Mouse (Mus musculus) lung, postnatal 36 days (tissue): Measurements from ENCODE around the gene Pid1.
A peak's percentile ranks its signal among the peaks of the same experiment; 100 is the strongest.
"Not testable (repeated sequence)": the region's sequence is repeated elsewhere in the genome, so short reads cannot be mapped to it uniquely, and the experiment has no call there.

Experiments used
- DNase-seq: peaks from one replicate; pipeline ENCODE4 v3.0.0; 2022; ENCODE audit warnings: mixed read lengths

The Pid1 gene

GRCm38 (mm10) chr1:84271712-84272200 is 92.2 kb downstream of the Pid1 start:
- DNase-seq = no peak

- DNase-seq = no peak
These were observed 106.3 kb downstream of the Pid1 start for GRCm38 (mm10) chr1:84257656-84258055.

GRCm38 (mm10) chr1:84254361-84254760 is 109.6 kb downstream of the Pid1 start:
- DNase-seq = no peak

- DNase-seq = no peak
These were observed 110.1 kb downstream of the Pid1 start for GRCm38 (mm10) chr1:84253838-84254237.

GRCm38 (mm10) chr1:84251205-84251604 is 112.8 kb downstream of the Pid1 start:
- peak; percentile 9 for DNase-seq

GRCm38 (mm10) chr1:84250770-84251169 is 113.2 kb downstream of the Pid1 start:
- peak; percentile 24 for DNase-seq

- DNase-seq = no peak
These were observed 114.1 kb downstream of the Pid1 start for GRCm38 (mm10) chr1:84249772-84250338.

- peak; percentile 12 for DNase-seq
These were observed 116.9 kb downstream of the Pid1 start for GRCm38 (mm10) chr1:84247111-84247510.

- DNase-seq = peak; percentile 42
These were observed 122.7 kb downstream of the Pid1 start for GRCm38 (mm10) chr1:84241192-84241828.

- DNase-seq = no peak
These were observed 123.8 kb downstream of the Pid1 start for GRCm38 (mm10) chr1:84240203-84240602.

- no peak for DNase-seq
These were observed 133.5 kb downstream of the Pid1 start for GRCm38 (mm10) chr1:84230431-84230830.

- DNase-seq = peak; percentile 65
These were observed 138.4 kb downstream of the Pid1 start for GRCm38 (mm10) chr1:84225626-84226025.

- no peak for DNase-seq
These were observed 141.9 kb downstream of the Pid1 start for GRCm38 (mm10) chr1:84222051-84222450.

GRCm38 (mm10) chr1:84218605-84219004 is 145.4 kb downstream of the Pid1 start:
- peak; percentile 20 for DNase-seq

- DNase-seq = no peak
These were observed 146.2 kb downstream of the Pid1 start for GRCm38 (mm10) chr1:84217777-84218176.

- no peak for DNase-seq
These were observed 152.5 kb downstream of the Pid1 start for GRCm38 (mm10) chr1:84211507-84211906.

- not testable (repeated sequence) for DNase-seq
These were observed 158.2 kb downstream of the Pid1 start for GRCm38 (mm10) chr1:84205746-84206145.

- no peak for DNase-seq
These were observed 160.5 kb downstream of the Pid1 start for GRCm38 (mm10) chr1:84203494-84203893.

GRCm38 (mm10) chr1:84199890-84200289 is 164.1 kb downstream of the Pid1 start:
- DNase-seq = no peak

GRCm38 (mm10) chr1:84198887-84199286 is 165.1 kb downstream of the Pid1 start:
- peak; percentile 30 for DNase-seq

GRCm38 (mm10) chr1:84192167-84192566 is 171.8 kb downstream of the Pid1 start:
- no peak for DNase-seq

GRCm38 (mm10) chr1:84189446-84189845 is 174.5 kb downstream of the Pid1 start:
- DNase-seq = peak; percentile 14

GRCm38 (mm10) chr1:84186756-84187437 is 177.1 kb downstream of the Pid1 start:
- no peak for DNase-seq

- DNase-seq = no peak
These were observed 186.3 kb downstream of the Pid1 start for GRCm38 (mm10) chr1:84177696-84178095.
